Mouse (Mus musculus): ENCODE measurements at regions not wholly inside any gene's neighbourhood (a gene's known extent, or its start where the extent isn't known, plus 50 kb on each side); places are given as distances from the start of the nearest gene placed in this dataset.

GRCm38 (mm10) chr14:105490158-105490557 is 231.8 kb downstream of the Ndfip2 start:
- TF ChIP-seq CTCF (conservative IDR thresholded peaks at IDR 0.05; ENCODE audit: low read length) (no peak), NANOG (IDR thresholded peaks at IDR 0.05; ENCODE audit: borderline replicate concordance, low read length) (no peak), POU5F1 (IDR thresholded peaks at IDR 0.05; ENCODE audit: borderline replicate concordance, low read length) (no peak)
